In genomic region chr11:3454506-3454905, GRCm38 (mm10) we compare ENCODE assay signal across 28 mouse cellular contexts. TPM values are rescaled to one million over a fixed set of nuclear protein-coding genes. Genes with fewer than 3 reads are reported as not detected.
"Had no signal": no experiment of that assay in that cellular context is flagged by ENCODE, and none has a peak within 500 bp of the region (broad histone marks: within the 10 kb centered on the region; RNA-seq: fewer than 3 reads in every experiment).

No protein-coding gene starts in this region.

- H3K4me3 ChIP-seq: embryonic facial prominence, embryonic 10.5 days; embryonic facial prominence, embryonic 12.5 days; embryonic facial prominence, embryonic 13.5 days; embryonic facial prominence, embryonic 15.5 days; erythroblast, embryonic 14.5 days; forebrain, embryonic 10.5 days; forebrain, embryonic 12.5 days; forebrain, embryonic 13.5 days; forebrain, embryonic 15.5 days; gastrocnemius, adult 2 months; heart, adult 2 months had no signal

- H3K27me3 ChIP-seq: embryonic facial prominence, embryonic 12.5 days; embryonic facial prominence, embryonic 13.5 days; embryonic facial prominence, embryonic 15.5 days; forebrain, embryonic 12.5 days; forebrain, embryonic 13.5 days; forebrain, embryonic 15.5 days had no signal

- DNase-seq: cerebellum, adult 2 months; cerebellum, adult 8-10 months; cerebellum, adult 9-10 months; cerebellum, adult 9-11 months; cerebellum, postnatal 10 days; cerebellum, postnatal 14 days; cerebellum, postnatal 25 days; cerebellum, postnatal 36 days; embryo, embryonic 11 days; forebrain, postnatal 0 days; gastrocnemius, adult 2 months; gastrocnemius, postnatal 10 days; gastrocnemius, postnatal 14 days; gastrocnemius, postnatal 25 days; gastrocnemius, postnatal 36 days; heart, adult 18-20 months; heart, adult 2 months had no signal

- H3K4me2 ChIP-seq: embryonic facial prominence, embryonic 12.5 days; embryonic facial prominence, embryonic 13.5 days; embryonic facial prominence, embryonic 15.5 days; forebrain, embryonic 12.5 days; forebrain, embryonic 13.5 days; forebrain, embryonic 15.5 days had no signal

- H3K9me3 ChIP-seq: embryonic facial prominence, embryonic 10.5 days; embryonic facial prominence, embryonic 12.5 days; embryonic facial prominence, embryonic 13.5 days; embryonic facial prominence, embryonic 15.5 days; forebrain, embryonic 10.5 days; forebrain, embryonic 12.5 days; forebrain, embryonic 13.5 days; forebrain, embryonic 15.5 days had no signal

- H3K9ac ChIP-seq: embryonic facial prominence, embryonic 12.5 days; embryonic facial prominence, embryonic 13.5 days; embryonic facial prominence, embryonic 15.5 days; forebrain, embryonic 12.5 days; forebrain, embryonic 13.5 days; forebrain, embryonic 15.5 days; forebrain, postnatal 0 days had no signal

- ATAC-seq: forebrain, embryonic 13.5 days; forebrain, embryonic 14.5 days; forebrain, embryonic 15.5 days; forebrain, embryonic 16.5 days; forebrain, postnatal 0 days had no signal

- H3K27ac ChIP-seq: embryonic facial prominence, embryonic 10.5 days; embryonic facial prominence, embryonic 12.5 days; embryonic facial prominence, embryonic 13.5 days; embryonic facial prominence, embryonic 15.5 days; forebrain, embryonic 10.5 days; forebrain, embryonic 12.5 days; forebrain, embryonic 13.5 days; forebrain, embryonic 15.5 days; gastrocnemius, adult 2 months; heart, adult 2 months had no signal

- H3K36me3 ChIP-seq: forebrain, embryonic 15.5 days had no signal

RNA-seq across cellular contexts. Expression of gene Pla2g3, which starts 33.6 kb away (rescaled TPM):
- polyA plus RNA-seq: erythroblast, embryonic 14.5 days had no signal

RNA-seq across cellular contexts. Expression of gene Inpp5j, which starts 50.1 kb away (rescaled TPM):
- polyA plus RNA-seq: erythroblast, embryonic 14.5 days had no signal
